Mouse (Mus musculus): ENCODE data around the gene Klhl18.

DNA sequence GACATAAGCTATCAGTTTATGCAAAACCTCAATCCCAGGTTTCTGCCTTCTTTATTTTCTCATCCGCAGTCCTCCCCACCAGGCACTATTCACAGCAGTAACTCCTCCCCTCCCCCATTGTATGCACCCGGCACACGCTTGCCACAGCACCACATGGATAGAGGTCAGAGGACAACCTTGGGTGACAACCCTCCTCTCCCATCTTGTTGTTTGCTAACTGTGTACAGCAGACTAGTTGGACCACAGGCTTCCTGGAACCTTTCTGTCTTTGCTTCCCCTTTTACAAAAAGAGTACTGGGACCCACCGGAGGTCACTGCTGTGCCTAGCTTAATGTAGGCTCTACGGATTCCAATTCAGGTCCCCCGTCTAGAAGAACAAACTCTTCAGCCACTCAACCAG lies 35.9 kb downstream of the Klhl18 start:
- no peak for TF ChIP-seq CTCF (conservative IDR thresholded peaks at IDR 0.05; ENCODE audit: low read length)
- TF ChIP-seq POU5F1 (IDR thresholded peaks at IDR 0.05; ENCODE audit: borderline replicate concordance, low read length): no peak

Data from E14TG2a.4 (cell line).